Mouse (Mus musculus) layer of hippocampus, postnatal 10 days (tissue): Measurements from ENCODE around the gene A930004D18Rik. TPM values are rescaled to one million over a fixed set of nuclear protein-coding genes. Genes with fewer than 3 reads are reported as not detected.

Experiments
- DNase-seq, 2 experiments: peaks; one replicate each; pipeline ENCODE4 v3.0.0; 2021; ENCODE audit warnings: low spot score in 2 of 2
- long read RNA-seq: library from polyadenylated mRNA; stranded (forward); transcript quantifications from one replicate; pipeline ENCODE4 v2.0.0, GENCODE M21; 2023
- total RNA-seq, 2 experiments: library from RNA; stranded (reverse); gene quantifications; 2 replicates each; pipeline ENCODE4 v1.2.3; 2021

A930004D18Rik gene
- total RNA-seq: 1 to 10 TPM; 3.3 to 3.8 TPM
- long read RNA-seq, partial matches to known transcripts: 0 of 2 reads
- long read RNA-seq, other reads (novel, unspliced or antisense): 2 of 2 reads

DNA sequence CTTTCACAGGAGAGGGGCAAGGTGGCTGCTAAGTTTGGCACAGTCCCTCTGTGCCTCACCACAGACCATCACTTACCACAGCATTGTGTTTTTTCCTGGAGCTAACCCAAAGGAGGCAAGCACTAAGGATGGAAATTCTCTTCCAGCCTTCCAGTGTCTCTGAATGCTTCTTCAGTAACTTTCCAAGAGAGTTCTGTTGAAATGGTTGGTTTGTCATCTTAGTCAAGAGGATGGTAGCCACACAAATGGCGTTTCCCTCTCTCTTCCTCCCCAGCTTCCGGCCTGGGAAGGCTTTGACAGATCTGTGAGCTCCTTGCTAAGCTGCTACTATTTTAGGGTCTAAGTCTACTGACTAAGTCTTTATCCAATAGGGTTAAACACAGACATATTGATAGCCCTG, at the start of gene A930004D18Rik:
A930004D18Rik (minus strand) TSS at position 247 of the 400 bp plus-strand sequence.
- no peak for DNase-seq

DNA sequence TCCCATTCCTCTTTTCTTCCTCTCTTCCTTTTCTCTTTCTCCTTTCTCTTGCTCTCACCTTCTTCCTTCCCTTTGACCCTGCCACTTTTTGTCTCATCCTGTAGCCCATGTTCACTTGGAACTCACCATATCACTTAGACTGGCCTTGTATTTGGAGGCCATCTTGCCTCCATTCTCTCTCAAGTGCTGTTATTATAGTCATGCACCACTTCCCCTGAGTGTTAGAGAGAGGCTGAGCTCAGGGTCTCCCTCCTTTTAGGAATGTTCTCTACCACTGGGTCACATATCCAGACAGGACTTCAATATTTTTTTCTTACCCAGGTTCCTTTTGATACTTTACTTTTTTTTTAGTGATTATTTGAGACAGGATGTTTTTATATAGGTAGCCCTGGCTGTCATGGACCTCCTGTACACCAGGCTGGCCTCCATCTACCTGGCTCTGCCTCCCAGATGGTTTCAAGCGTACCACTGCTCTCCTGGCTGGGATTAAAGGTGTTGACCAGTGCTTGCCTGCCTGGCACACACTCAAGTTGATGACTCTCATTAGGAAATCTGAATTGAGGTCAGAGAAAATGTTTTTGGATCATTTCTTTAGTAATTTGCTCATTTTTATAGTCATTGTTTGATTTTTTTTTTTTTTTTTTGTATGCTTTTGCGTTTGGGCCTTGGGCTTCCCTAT, 42.8 kb upstream of the A930004D18Rik start:
- DNase-seq: no peak

GRCm38 (mm10) chr2:18071947-18072346, 34.4 kb upstream of the A930004D18Rik start:
- DNase-seq: no peak

DNA sequence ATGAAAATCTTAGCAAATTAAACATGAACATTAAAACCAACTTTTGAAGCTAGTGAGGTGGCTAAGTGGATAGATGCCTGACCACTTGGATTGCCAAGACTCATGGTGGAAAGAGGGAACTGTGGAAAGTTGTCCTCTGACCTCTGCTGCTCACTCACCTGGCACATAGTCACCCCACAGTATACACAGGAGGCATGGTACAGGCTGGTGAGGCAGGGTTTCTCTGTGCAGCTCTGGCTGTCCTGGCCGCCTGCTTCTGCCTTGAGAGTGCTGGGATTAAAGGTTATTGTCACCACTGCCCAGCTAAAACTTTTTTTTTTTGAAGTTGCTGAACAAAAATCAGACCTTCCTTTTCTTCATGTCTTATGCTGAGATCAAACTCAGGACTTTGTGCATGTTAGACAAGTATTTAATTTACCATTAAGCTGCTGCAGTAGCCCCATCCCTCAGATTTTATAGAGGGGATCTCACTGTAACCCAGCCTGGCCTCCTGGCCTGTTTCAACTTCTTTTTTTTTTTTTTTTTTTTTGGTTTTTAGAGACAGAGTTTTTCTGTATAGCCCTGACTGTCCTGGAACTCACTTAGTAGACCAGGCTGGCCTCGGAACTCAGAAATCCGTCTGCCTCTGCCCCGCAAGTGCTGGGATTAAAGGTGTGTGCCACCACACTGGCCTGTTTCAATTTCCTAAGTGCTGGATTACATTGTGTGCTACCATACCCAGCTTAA, 30.7 kb upstream of the A930004D18Rik start:
- no peak for DNase-seq

DNA sequence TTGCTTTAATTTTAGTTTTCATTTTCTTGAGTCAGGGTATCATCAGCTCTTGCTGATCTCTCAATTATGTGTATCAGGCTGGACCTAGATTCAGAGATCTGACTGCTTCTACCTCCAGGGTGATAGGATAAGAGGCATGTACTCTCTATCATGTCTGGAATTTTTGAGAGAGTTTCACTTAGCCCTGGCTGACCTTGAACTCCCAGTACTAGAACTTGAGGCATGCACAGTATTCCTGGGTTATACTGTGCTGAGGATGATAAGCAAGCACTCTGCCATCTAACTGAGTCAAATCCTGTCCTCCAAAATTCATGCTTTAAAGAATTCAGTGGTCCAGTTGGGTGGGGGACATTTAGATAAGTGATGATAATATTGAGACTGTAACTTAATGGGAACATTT, 28.9 kb upstream of the A930004D18Rik start:
- DNase-seq: no peak

DNA sequence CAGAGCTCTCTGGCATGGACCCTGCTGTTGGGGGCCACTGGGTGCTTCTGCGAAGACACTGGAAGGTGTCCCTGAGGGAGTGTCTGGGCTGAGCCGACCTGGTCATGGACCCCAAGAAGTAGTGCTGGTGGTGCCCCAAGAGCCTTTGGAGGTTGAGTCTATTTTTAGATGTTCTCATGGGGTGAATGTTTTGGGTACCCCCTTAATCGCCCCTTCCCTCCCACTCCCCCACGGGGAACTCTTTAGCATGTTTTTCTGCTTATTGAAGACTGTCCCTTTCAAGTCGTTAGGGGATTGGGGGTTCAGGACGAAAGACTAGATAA, 28.1 kb upstream of the A930004D18Rik start:
- DNase-seq: no peak

DNA sequence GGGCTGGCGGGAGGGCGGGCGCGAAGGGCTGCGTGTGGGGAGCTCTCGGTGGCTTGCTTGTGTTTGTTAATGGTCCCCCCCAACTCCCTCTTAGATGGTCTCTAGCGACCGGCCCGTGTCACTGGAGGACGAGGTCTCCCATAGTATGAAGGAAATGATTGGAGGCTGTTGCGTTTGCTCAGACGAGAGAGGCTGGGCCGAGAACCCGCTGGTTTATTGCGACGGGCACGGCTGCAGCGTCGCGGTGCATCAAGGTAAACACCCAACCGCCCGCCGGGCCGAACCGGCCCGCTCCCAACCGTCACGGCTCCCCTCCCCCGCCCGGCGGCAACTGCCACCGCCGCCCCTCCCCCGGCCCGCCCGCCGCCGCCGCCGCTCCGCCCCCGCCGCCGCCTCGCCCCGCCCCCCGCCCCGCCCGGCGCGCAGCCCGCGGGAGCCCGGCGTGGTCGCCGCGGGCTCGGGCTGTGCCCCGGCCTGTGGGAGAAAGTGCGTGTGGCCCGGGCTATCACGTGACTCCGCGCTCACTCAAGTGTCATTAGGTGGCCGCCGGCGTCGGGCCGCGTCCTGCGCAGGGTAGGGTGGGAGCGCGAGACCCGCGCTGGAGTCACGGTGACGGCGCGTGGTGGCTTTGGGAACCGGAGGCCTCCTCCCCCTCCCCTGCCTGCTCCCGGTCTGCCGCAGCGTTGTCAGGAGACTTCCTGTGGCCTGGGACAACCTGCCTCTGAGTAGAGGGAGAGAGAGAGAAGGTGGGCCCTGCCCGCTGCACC, 27.6 kb upstream of the A930004D18Rik start:
- peak; percentile 75 to 82 for DNase-seq

- DNase-seq: peak; percentile 90 to 96
These were observed 26.9 kb upstream of the A930004D18Rik start for GRCm38 (mm10) chr2:18064356-18064858.

- peak; percentile 60 to 70 for DNase-seq
These were observed 26.3 kb upstream of the A930004D18Rik start for GRCm38 (mm10) chr2:18063763-18064251.

DNA sequence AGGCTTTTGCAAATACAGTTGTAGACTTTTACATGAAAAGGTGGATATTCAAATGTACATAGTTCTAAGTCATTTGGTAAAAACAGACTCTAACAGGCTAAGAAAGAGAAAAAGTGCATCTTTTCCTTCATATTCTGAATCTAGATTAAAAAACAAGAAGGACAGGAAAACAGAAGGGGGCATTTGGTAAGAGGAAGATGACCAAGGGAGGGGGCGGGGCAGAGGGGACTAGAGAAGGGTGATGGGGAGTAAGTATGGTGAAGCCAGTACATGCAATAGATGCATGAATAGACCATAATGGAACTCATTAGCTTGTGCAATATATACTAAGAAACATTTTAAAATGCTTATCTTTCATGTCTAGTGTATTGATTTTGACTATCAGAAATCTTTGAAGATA, 22.9 kb upstream of the A930004D18Rik start:
- no peak for DNase-seq

- DNase-seq: no peak
These were observed 22.4 kb upstream of the A930004D18Rik start for GRCm38 (mm10) chr2:18059891-18060290.

DNA sequence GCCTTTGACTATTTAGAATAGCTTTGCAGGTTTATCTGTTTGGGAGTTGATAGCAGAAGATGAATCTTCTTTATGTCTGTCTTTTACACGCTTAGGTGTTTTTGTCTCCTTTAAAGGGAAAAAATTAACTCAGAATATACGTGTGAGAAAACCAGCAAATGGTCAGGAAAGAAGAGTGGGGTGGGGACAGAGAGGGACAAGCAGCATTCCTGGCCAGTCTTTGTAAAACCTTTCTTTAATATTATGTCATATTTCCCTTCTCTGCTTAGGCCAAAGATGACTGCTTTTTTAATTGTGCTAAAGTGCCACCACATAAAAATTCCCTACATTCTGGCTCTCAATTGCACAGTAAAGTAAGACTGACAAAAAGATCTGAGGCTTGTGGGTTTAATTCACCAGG, 21.5 kb upstream of the A930004D18Rik start:
- no peak for DNase-seq

DNA sequence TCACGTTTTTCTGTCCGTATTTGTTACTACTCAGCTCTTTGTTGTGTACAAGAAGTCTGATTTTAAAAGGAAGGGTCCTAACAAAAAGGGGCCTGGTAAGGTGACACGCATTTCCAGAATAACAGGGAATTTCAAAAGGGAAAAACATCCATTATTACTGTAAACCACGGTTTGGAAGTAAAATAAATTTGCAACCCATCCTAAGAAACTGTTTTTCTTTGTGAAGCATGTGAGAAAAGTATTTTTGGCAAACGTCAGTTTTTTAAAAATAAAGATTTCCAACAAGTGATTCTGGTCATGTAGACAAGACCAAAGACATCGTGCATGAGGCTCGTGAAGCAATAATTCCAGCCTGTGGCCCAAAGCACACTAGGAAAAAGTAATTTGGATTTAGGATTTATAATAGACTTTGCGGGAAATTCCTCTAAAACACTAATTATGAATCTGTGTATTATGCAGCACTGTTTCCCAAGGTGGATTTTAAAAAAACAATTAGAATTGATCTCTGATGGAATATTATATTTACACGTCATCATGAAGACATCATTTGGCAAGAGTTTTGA, 20.7 kb upstream of the A930004D18Rik start:
- no peak for DNase-seq

- peak; percentile 66 to 69 for DNase-seq
These were observed 20.0 kb upstream of the A930004D18Rik start for GRCm38 (mm10) chr2:18057336-18058145.

GRCm38 (mm10) chr2:18056786-18057255, 19.3 kb upstream of the A930004D18Rik start:
- peak; percentile 84 to 89 for DNase-seq

DNA sequence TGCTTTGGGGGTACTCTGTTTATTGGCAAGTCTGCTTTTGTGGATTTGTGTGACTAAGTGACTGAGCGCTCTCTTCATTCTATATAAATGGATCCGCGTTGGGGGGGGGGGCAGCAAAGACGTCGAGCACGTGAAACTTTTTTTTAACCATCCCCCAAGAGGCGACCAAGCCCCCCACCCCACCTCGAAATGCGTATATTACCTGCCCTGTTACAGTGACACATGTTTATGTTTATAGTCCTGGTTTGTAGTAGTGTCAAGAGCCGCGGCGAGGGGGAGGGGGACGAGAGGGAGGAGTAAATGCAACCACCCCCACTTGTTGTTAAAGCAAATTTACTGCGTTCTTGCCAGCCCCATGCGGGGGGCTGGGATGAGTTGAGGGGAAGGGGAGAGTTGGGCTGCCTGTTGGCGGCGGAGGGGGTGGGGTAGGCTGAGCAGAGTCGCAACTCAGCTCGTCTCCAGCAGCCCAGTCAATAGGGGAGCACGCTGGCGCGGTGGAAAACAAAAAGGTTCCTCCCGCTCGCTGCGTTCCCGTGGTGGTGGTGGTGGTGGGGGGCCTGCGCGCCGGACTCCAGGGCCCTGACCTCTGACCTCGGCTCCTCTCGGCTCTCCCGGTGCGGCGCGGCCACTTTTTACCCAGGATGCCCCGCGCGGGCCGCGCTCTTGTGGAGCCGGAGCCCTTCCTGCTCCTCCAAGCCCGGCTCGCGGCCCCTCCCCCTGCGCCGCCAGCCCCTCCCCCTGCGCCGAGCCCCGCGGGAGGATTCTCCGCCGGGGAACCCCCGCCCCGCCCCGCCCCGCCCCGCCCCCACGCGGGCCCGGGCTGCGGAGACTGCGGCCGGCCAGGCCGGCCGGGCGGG, 18.6 kb upstream of the A930004D18Rik start:
- DNase-seq: peak; percentile 86 to 94

DNA sequence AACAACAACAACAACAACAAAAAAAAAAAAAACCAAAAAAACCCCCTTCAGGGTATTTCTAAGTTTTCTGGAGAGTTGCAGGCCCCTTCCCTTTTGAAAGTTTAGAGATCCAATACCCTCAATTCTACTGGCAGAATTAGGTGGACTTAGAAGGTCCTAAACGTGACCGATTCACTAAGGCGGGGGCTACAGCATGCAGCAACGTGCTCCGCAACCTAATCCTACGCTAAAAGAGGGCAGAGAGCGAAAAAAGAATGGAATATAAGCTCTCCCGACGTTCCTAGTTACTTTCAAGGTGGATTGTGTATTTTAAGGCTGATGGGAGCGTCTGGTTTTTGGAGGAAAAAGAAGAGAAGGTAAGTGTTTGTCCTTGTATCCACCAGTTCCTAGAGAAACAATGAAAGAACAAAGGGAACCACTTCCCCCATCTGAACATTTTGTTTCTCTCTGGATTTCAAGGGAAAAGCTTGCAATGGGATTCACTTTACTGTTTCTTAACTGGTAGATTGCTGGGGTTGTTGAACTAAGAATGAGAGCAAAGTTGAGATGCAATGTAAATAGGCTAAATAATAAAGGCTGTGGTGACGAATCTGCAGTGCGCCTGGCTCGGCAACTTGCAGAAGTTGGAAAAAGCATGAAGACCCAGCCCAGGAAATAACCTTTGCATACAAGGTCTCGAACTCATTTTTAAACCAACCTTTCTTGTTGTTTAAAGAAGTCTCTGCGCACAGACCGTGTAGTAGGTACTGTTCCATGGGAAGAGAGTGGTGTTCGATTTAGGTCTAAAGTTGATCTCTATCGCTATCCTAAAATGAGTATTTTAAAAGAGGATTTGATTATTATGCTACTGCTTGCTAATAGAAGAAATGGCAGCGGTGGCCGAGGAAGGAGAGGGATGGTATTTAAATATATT, 17.7 kb upstream of the A930004D18Rik start, which contains the start of gene Mllt10:
Mllt10 (plus strand) TSS at position 222 of the 913 bp plus-strand sequence.
- no peak for DNase-seq

GRCm38 (mm10) chr2:18053951-18054530, 16.5 kb upstream of the A930004D18Rik start:
- DNase-seq: peak; percentile 38 to 52
